Mouse (Mus musculus): Measurements from ENCODE around the gene Tmem120a.

DNA sequence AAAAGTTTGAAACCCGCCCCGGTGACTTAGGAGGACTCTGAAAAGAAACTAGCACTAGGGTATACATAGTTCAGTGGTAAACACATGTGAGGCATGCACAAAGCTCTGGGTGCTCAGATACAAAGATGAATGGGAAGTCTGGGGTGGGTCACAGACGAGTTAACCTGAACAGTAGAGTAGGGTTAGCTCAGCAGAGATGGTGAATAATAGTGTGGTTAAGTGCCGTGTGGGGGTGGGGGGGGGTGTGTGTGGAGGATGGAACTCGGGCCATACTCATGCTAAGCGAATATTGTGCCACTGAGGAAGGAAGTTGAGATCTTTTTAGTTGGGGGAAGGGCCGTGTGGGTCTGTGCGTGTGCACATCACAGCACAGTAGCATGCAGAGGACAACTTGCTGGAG lies 36.1 kb upstream of the Tmem120a start:
- TF ChIP-seq CTCF (IDR thresholded peaks at IDR 0.05; ENCODE audit: control insufficient read depth, insufficient read depth, low read length) = no peak
- TF ChIP-seq POLR2A (IDR thresholded peaks at IDR 0.05; ENCODE audit: borderline replicate concordance, control insufficient read depth, low read depth, low read length) = no peak
